Mouse (Mus musculus) spleen, adult 2 months (tissue): ENCODE data around the gene Twf2.

ENCODE experiments used
- CTCF ChIP-seq: fragments of 200-500 bp; IDR thresholded peaks from 2 replicates; pipeline ENCODE4 v1.5.1; 2011; ENCODE audit warnings: mild to moderate bottlenecking, inconsistent platforms; ENCODE audit not compliant: insufficient read depth, insufficient read length, insufficient replicate concordance; ENCODE audit errors: extremely low read depth
- POLR2A ChIP-seq: fragments of 200-500 bp; IDR thresholded peaks from 2 replicates; pipeline ENCODE4 v1.6.1; 2011; ENCODE audit warnings: low read depth, low read length, inconsistent platforms

DNA sequence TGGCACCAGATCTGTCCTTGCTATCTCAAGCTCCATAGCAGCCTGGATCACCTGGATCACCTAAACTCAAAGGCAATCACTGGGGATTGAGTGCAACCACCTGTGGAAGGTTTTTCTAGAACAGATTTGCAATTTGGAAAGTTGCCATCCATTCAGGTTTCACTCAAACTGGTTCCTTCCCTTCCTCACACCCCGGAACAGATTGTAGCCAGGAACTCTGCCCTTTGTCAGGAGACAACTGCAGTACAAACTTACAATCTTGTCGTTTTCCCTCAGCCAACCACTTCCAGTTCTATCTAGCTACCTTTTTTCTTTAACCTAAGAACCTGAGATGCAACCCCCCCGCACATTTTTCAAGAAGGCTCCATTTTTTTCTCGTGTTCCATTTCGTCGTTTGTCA lies 33.0 kb upstream of the Twf2 start:
- TF ChIP-seq CTCF: no peak
- TF ChIP-seq POLR2A: no peak
